Mouse (Mus musculus): ENCODE results near the gene Hrk. TPM values are rescaled to one million over a fixed set of nuclear protein-coding genes. Genes with fewer than 3 reads are reported as not detected.

Gene Hrk
- polyA plus RNA-seq, 1 experiment from 2014 or later: 0.03 TPM

DNA sequence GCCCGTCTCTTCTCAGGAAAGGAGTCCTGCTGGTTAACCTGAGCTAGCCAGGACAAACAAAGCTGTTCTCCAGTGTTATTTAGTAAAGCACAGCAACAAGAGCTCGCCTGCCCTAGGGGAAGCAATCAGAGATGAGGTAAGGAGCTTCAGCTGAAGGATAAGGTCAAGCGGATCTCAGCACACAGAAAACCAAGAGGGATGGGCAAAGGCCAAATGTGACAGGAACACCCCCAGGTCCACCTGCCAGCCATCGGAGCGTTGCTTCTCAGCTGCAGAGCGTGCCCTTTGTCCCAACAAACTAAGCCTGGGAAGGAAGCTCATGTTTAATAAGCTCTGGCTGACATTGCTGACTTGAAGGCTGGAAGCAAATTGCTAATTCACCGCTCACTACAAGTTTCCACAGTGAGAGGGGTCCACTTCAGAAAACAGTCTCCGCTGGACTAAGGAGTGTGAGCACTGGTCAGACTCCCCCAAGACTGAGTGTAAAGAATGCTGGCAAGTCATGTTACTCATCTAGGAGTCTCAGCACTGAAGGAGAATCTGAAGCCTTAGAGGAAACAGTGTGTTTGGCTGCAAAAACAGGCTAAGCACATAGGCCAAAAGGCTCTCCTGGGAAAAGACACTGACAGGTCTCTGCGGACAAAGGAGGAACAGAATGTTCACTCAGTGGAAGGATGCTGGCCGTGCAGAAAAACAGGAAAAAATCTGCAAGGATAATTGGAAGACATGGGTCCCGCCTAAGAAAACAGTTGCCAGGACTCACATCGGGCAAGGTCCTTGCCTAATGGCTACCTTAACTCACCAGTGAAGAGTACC is 21.0 kb upstream of the Hrk start:
- Histone ChIP-seq H3K9me3 (replicated peaks) (no peaks in the 10 kb centered on the region), H3K4me2 (no peak overlapping the region), H3K9ac (no peak overlapping the region), H3K4me3 (no peak overlapping the region), H3K36me3 (peaks cover 20% of the 10 kb centered on the region), H3K27me3 (no peaks in the 10 kb centered on the region), H3K4me1 (replicated peaks) (peaks cover 36% of the 10 kb centered on the region), H3K27ac (no peak overlapping the region)
- ATAC-seq (replicated peaks; ENCODE audit: insufficient number of reproducible peaks, insufficient read depth, low FRiP score, low read depth): no peak
- 78% methylated on average over 12 of the region's 12 CpGs for WGBS

DNA sequence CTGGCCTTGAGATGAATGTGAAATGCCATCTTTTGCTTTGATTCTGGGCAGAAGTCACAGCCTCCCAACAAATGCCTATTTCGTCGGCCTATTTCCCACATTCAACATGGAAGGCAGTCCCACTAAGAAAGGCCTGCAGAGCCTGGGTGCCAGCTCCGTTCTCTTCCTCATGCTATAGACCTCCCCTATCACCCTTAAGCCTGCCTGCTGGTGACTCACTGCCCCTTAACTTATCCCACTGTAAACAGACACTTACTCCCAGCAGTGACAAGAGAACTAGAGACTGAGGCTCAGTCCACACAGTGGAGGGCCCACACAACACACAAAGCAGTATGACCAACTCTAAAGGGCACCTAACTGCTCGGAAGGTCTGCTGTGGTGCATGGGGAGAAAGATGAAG is 20.1 kb upstream of the Hrk start:
- ATAC-seq (replicated peaks; ENCODE audit: insufficient number of reproducible peaks, insufficient read depth, low FRiP score, low read depth): no peak
- H3K27me3 ChIP-seq: no peaks in the 10 kb centered on the region
- 83% methylated on average over 4 of the region's 4 CpGs for WGBS
- no peak overlapping the region for H3K4me2 ChIP-seq
- H3K36me3 ChIP-seq: peaks cover 20% of the 10 kb centered on the region
- H3K27ac ChIP-seq: no peak overlapping the region
- peaks cover 41% of the 10 kb centered on the region for H3K4me1 ChIP-seq (replicated peaks)
- no peak overlapping the region for H3K9ac ChIP-seq
- H3K4me3 ChIP-seq: no peak overlapping the region
- H3K9me3 ChIP-seq (replicated peaks): no peaks in the 10 kb centered on the region

DNA sequence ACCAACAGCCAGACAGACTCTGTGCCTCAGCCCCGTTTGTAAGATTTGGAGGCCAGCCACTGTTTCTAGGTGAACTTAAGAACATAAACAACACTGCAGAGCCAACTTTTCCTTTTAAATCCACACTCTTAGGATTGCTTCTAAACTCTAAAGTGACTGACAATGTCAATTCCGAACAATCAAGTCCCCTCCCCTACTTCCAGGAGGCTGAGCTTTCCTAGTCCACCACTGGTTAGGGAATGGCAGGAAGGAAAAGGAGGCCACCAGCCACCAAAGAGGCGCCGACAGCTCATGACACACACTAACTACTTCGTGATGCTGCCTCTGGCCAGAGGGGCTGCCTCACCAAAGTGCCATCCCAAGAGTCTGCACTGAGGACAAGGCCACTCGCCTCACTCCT is 19.7 kb upstream of the Hrk start:
- Histone ChIP-seq H3K27me3 (no peaks in the 10 kb centered on the region), H3K36me3 (peaks cover 20% of the 10 kb centered on the region), H3K9me3 (replicated peaks) (no peaks in the 10 kb centered on the region), H3K4me1 (replicated peaks) (peaks cover 45% of the 10 kb centered on the region), H3K4me3 (no peak overlapping the region), H3K4me2 (no peak overlapping the region), H3K27ac (no peak overlapping the region), H3K9ac (no peak overlapping the region)
- ATAC-seq (replicated peaks; ENCODE audit: insufficient number of reproducible peaks, insufficient read depth, low FRiP score, low read depth): no peak
- WGBS: 62% methylated on average over 6 of the region's 6 CpGs

DNA sequence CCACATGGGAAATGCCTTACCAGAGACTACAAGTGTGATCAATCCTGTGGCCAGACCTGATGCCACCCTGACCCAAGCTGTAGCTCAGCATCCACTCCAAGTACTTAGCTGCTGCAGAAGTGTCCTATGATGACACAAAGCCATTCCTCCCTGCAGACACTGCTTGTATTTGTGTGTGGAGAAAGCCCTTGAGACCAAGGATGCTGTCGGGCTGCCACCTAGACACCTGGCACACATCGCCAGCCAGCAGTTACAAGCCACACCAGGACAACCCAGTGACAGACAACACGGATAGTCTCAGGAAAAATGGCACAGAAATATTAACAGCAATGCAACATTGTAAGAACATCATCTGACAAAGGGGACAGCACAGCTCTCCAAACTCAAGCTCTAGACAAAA is 19.0 kb upstream of the Hrk start:
- 81% methylated on average over 3 of the region's 3 CpGs for WGBS
- H3K4me2 ChIP-seq: no peak overlapping the region
- no peak overlapping the region for H3K4me3 ChIP-seq
- no peaks in the 10 kb centered on the region for H3K9me3 ChIP-seq (replicated peaks)
- H3K27ac ChIP-seq: peak overlapping the region; percentile 60; the same call in 1 of the 2 replicates
- H3K27me3 ChIP-seq: no peaks in the 10 kb centered on the region
- H3K9ac ChIP-seq: no peak overlapping the region
- peaks cover 19% of the 10 kb centered on the region for H3K36me3 ChIP-seq
- H3K4me1 ChIP-seq (replicated peaks): peaks cover 52% of the 10 kb centered on the region
- no peak for ATAC-seq (replicated peaks; ENCODE audit: insufficient number of reproducible peaks, insufficient read depth, low FRiP score, low read depth)

DNA sequence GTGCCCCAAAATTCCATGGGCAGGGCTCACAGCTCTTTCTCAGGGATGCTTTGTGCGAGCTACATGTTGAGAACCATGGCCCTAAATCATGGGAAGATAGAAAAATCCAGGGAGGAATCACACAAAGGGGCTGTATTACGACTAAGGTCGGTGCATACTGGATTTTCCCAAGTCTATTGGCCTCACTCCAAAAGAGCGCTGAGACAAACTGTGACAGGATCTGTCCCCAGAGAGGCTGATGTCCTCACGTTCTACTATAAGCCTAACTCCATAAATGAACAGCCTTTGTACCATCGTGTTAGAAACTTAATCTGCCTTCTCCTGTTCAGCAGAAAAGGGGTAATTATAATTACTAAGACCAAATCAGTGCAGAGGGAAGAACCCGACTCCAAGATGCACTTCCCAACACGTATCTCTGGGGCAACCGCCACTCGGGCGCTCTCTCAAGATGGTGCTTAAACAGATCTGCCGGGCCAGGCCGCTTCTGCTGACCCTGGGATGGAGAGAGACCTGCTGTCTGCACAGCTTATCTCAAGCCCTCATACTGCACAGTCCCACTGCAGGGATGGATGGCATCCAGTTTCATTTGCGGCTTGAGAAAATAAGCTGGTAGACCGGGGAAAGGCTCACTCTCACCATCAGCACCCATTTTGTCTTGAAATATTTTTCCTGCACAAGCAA is 18.3 kb upstream of the Hrk start:
- peak overlapping the region; percentile 60 for H3K27ac ChIP-seq
- H3K36me3 ChIP-seq: peaks cover 18% of the 10 kb centered on the region
- no peaks in the 10 kb centered on the region for H3K9me3 ChIP-seq (replicated peaks)
- peak; percentile 42 for ATAC-seq (replicated peaks; ENCODE audit: insufficient number of reproducible peaks, insufficient read depth, low FRiP score, low read depth)
- H3K4me2 ChIP-seq: peak overlapping the region; percentile 38
- H3K27me3 ChIP-seq: no peaks in the 10 kb centered on the region
- no peak overlapping the region for H3K4me3 ChIP-seq
- WGBS: 31% methylated on average over 15 of the region's 15 CpGs
- no peak overlapping the region for H3K9ac ChIP-seq
- peaks cover 57% of the 10 kb centered on the region for H3K4me1 ChIP-seq (replicated peaks)

DNA sequence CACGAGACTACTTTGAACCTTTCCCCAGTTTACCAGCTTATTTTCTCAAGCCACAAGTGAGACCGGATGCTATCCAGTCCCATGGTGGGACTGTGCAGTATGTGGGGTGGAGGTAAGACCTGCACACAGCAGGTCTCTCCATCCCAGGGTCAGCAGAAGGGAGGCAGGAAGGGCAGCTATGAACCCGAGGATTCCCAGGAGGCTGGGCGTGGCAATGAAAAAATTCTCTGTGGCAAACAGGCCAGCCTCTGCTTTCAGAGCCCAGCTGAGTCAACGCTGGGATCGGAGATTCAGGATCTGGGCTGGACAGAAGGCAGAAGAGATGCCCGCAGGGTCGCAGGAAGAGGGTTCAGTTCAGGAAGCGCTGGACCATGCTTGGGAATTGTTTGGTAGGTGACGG is 17.2 kb upstream of the Hrk start:
- H3K4me3 ChIP-seq: no peak overlapping the region
- no peak for ATAC-seq (replicated peaks; ENCODE audit: insufficient number of reproducible peaks, insufficient read depth, low FRiP score, low read depth)
- 76% methylated on average over 10 of the region's 10 CpGs for WGBS
- no peak overlapping the region for H3K9ac ChIP-seq
- no peak overlapping the region for H3K4me2 ChIP-seq
- peaks cover 59% of the 10 kb centered on the region for H3K4me1 ChIP-seq (replicated peaks)
- no peaks in the 10 kb centered on the region for H3K27me3 ChIP-seq
- no peaks in the 10 kb centered on the region for H3K9me3 ChIP-seq (replicated peaks)
- peaks cover 12% of the 10 kb centered on the region; the same call in 1 of the 2 replicates for H3K36me3 ChIP-seq
- H3K27ac ChIP-seq: no peak overlapping the region

DNA sequence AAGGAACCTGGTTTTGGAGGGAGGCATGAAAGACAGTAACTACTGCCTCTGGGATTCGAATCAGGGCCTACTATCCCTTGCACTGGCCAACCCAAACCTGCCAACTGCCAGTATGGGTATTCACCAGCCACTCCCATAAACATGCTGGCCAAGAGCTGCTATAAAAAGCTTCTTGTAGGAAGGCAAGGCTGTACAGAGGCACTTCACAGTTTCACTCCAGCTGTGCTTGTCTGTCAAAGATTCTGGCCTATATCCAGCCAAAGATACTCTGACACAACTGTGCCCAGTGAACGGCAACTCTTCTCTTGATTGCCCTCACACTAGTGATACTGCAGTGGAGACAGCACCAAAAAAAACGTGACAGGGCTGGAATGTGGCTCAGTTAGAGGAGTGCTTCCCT is 14.7 kb upstream of the Hrk start:
- no peak overlapping the region for H3K4me3 ChIP-seq
- WGBS: 47% methylated on average over 3 of the region's 3 CpGs
- peak; percentile 53 for ATAC-seq (replicated peaks; ENCODE audit: insufficient number of reproducible peaks, insufficient read depth, low FRiP score, low read depth)
- no peak overlapping the region for H3K4me2 ChIP-seq
- H3K36me3 ChIP-seq: peaks cover 10% of the 10 kb centered on the region; the same call in 1 of the 2 replicates
- no peak overlapping the region for H3K9ac ChIP-seq
- no peaks in the 10 kb centered on the region for H3K27me3 ChIP-seq
- H3K4me1 ChIP-seq (replicated peaks): peaks cover 65% of the 10 kb centered on the region
- no peaks in the 10 kb centered on the region for H3K9me3 ChIP-seq (replicated peaks)
- peak overlapping the region; percentile 8; the same call in 1 of the 2 replicates for H3K27ac ChIP-seq

DNA sequence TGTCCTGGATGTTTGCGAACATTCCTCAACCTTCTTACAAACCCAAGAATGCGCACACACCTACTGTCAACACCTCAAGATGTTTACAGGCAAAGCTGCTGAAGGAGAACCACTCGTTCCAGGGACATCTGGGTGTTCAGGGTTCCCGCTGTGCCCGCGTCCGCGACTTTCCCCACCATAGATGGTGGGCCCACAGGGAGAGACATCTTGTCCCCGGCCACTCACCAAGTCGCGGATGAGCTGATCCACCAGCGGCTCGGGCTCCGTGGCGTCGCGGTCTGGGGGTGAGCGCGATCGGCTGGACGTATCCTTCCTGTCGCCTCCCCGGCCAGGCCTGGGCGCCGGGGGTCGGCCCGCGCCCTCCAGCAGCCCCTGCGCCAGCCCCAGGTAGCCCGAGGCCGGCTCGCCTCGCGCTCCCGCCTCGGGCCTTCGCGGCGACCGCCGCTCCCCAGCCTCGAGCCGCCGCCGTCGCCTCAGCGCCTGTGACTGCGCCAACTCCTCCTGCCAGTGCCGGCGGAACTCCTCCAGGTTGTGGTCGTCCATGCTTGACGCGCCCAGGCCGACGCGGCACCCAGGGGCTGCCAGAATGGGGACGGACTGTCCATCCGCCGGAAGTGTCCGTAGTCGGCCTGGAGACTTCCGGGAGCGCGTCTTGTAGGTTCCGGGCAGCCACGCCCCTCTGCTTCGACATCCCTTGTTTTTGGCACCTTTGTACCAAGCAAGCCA is 9.4 kb upstream of the Hrk start, which contains the start of gene Fbxw8:
TSS of gene Fbxw8 (minus strand) at position 626 of the 726 bp plus-strand sequence.
- Histone ChIP-seq H3K27me3 (no peaks in the 10 kb centered on the region), H3K4me1 (replicated peaks) (peaks cover 33% of the 10 kb centered on the region), H3K9ac (peak within 1 kb of the TSS; percentile 96), H3K27ac (peak within 1 kb of the TSS; percentile 74), H3K9me3 (replicated peaks) (no peaks in the 10 kb centered on the region), H3K4me3 (peak within 1 kb of the TSS; percentile 97), H3K36me3 (peaks cover 10% of the 10 kb centered on the region; the same call in 1 of the 2 replicates), H3K4me2 (peak within 1 kb of the TSS; percentile 85)
- WGBS: under 1% methylated on average over 61 of the region's 67 CpGs
- ATAC-seq (replicated peaks; ENCODE audit: insufficient number of reproducible peaks, insufficient read depth, low FRiP score, low read depth): peak; percentile 75

DNA sequence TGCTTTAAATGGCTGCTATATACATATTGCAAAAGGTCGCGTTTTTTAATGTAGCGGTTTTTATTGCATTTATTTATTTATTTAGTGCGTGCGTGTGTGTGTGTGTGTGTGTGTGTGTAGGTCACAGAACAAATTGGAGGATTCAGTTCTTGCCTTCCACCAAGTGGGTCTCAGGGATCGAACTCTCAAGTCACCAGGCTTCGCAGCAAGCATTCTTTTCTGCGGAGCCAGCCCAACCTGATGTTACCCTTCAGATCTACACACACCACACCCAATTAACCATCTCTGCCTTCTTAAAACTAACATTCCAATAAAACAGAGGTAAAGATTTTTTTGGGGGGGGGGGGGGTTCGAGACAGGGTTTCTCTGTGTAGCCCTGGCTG is 8.9 kb upstream of the Hrk start:
- Histone ChIP-seq H3K9me3 (replicated peaks) (no peaks in the 10 kb centered on the region), H3K27me3 (no peaks in the 10 kb centered on the region), H3K4me2 (peak overlapping the region; percentile 85), H3K9ac (no peak overlapping the region; the same call in 1 of the 2 replicates), H3K36me3 (peaks cover 8% of the 10 kb centered on the region; the same call in 1 of the 2 replicates), H3K27ac (no peak overlapping the region), H3K4me3 (peak overlapping the region; percentile 97), H3K4me1 (replicated peaks) (peaks cover 27% of the 10 kb centered on the region)
- WGBS: 25% methylated on average over 9 of the region's 9 CpGs
- no peak for ATAC-seq (replicated peaks; ENCODE audit: insufficient number of reproducible peaks, insufficient read depth, low FRiP score, low read depth)

DNA sequence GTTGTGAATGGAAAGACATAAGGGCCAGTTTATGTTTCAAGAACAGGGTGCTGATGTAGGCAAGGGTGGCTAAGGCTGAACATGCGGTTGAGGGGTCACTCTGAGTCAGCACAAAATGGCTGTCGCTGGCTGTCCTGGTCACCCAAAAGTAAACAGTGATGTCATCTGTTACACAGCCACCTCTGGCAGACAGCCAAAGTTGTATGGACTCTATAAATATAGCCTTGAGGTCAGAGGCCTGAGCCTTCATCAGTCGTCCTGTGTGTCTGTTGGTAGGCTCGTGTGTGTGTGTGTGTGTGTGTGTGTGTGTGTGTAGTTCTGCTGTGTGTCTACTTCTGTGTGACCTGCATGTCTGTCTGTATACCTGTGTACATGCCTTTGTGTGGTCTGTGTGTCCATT is 7.5 kb upstream of the Hrk start:
- peaks cover 7% of the 10 kb centered on the region for H3K27me3 ChIP-seq
- WGBS: 11% methylated on average over 4 of the region's 4 CpGs
- no peak overlapping the region for H3K4me2 ChIP-seq
- H3K4me3 ChIP-seq: no peak overlapping the region
- H3K36me3 ChIP-seq: no peaks in the 10 kb centered on the region
- H3K9me3 ChIP-seq (replicated peaks): no peaks in the 10 kb centered on the region
- no peak; the same call in 1 of the 2 replicates for ATAC-seq (replicated peaks; ENCODE audit: insufficient number of reproducible peaks, insufficient read depth, low FRiP score, low read depth)
- H3K9ac ChIP-seq: no peak overlapping the region
- peaks cover 21% of the 10 kb centered on the region for H3K4me1 ChIP-seq (replicated peaks)
- H3K27ac ChIP-seq: no peak overlapping the region

DNA sequence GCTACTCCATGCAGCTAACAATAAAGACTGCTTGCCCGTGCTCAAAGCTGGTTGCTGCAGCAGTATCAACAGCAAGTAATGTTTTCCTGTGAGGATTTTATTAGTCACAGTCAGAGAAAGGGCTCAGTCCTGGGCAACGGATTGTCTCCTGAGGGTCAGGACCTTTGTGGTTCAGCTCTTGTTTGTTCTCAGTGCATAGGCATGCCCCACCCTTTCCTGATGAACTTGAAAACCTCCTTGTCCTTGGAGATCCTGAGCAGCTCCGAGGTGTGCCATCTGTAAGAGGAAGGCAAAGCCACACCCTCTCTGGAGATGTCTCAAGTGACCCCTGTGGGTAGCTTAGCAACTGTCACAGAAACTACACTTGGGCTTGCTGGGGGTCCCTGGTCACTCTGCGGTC is 3.8 kb upstream of the Hrk start:
- Histone ChIP-seq H3K9ac (no peak overlapping the region), H3K9me3 (replicated peaks) (no peaks in the 10 kb centered on the region), H3K4me2 (no peak overlapping the region), H3K27me3 (peaks cover 35% of the 10 kb centered on the region), H3K36me3 (no peaks in the 10 kb centered on the region), H3K4me1 (replicated peaks) (0 out of 2 replicates have a peak, but pooled peaks cover 5% of the 10 kb centered on the region), H3K27ac (no peak overlapping the region), H3K4me3 (no peak overlapping the region)
- ATAC-seq (replicated peaks; ENCODE audit: insufficient number of reproducible peaks, insufficient read depth, low FRiP score, low read depth): no peak
- WGBS: 36% methylated on average over 4 of the region's 4 CpGs
